Mouse (Mus musculus): ENCODE data around the gene Ptprd. TPM values are rescaled to one million over a fixed set of nuclear protein-coding genes. Genes with fewer than 3 reads are reported as not detected.

The Ptprd gene
- polyA plus RNA-seq, 1 experiment from 2014 or later: 37.2 TPM

DNA sequence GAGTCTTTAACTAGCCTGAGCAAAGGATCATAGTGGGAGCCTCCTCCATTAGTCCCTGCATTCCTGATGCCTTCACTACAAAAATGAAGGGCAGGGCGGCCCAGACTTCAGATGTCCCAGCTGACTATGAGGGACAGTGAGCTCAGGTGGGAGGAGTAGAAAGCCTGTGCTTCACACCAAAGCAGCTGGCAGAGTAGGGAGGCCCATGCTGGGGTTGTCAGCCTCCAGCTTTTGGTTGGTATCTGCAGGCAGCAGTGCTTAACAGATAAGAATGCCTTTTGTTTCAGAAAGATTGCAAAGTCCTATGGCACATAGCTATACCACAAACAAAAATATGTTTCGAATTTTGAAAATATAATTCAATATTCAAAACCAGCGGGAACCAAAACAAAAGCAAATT is 2237.0 kb downstream of the Ptprd start:
- 0 out of 2 replicates have a peak overlapping the region, but pooled peaks have one; percentile 40 for H3K27ac ChIP-seq
- WGBS: 62% methylated on average over 3 of the region's 3 CpGs
- H3K4me2 ChIP-seq: no peak overlapping the region

DNA sequence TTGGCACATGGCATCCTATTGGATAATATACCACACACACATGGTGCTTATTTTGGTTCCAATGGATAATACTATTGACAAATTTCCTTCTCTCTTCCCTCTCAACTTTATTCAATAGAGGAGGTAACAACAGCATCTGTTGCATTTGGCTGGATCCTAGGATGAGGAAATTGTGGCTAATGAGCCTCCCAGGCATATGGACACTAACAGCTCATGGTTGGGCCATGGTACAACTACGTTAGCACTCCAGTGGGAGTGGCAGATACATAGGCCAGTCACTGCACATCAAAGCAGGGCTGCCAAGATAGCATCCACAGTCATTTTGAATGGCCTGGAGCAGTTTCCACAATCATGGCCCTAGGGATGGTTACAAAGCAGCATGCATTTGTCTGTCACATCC is 2238.4 kb downstream of the Ptprd start:
- H3K9ac ChIP-seq: no peak overlapping the region
- H3K9me3 ChIP-seq: no peaks in the 10 kb centered on the region
- H3K36me3 ChIP-seq: peaks cover 16% of the 10 kb centered on the region
- H3K27ac ChIP-seq: no peak overlapping the region
- no peak for ATAC-seq (ENCODE audit: insufficient number of reproducible peaks, insufficient read depth, low FRiP score, low TSS enrichment, low read depth)
- no peak overlapping the region for H3K4me2 ChIP-seq
- peaks cover 7% of the 10 kb centered on the region for H3K4me1 ChIP-seq
- 75% methylated on average over 1 of the region's 1 CpGs for WGBS
- H3K27me3 ChIP-seq: no peaks in the 10 kb centered on the region
- no peak overlapping the region for H3K4me3 ChIP-seq

More for the DNA sequence above, 2237.0 kb downstream of the Ptprd start:
- no peak overlapping the region for H3K9ac ChIP-seq
- H3K4me1 ChIP-seq: peaks cover 7% of the 10 kb centered on the region
- no peaks in the 10 kb centered on the region for H3K9me3 ChIP-seq
- no peak for ATAC-seq (ENCODE audit: insufficient number of reproducible peaks, insufficient read depth, low FRiP score, low TSS enrichment, low read depth)
- H3K27me3 ChIP-seq: no peaks in the 10 kb centered on the region
- H3K36me3 ChIP-seq: peaks cover 16% of the 10 kb centered on the region
- no peak overlapping the region for H3K4me3 ChIP-seq

DNA sequence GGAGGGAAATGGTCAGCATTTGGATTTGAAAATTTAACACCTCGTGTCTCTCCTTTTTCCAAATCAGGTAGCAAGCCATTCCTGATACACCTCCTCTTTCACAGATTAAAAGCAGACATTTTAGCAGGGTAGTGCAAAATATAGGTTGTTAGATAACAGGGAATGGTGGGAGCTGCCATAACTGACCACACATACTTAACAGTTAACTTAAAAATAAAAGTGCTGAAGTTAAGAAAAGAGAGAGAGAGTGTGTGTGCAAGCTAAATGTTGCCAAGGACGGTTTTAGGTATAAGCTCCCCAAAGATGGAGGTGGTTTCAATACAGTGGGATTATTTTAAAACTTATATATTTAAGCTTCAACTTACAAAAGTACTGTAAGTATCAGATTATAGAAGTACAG is 2241.8 kb downstream of the Ptprd start:
- Histone ChIP-seq H3K27me3 (no peaks in the 10 kb centered on the region), H3K4me2 (no peak overlapping the region), H3K4me1 (peaks cover 7% of the 10 kb centered on the region), H3K4me3 (no peak overlapping the region), H3K9me3 (no peaks in the 10 kb centered on the region), H3K9ac (no peak overlapping the region), H3K36me3 (peaks cover 16% of the 10 kb centered on the region), H3K27ac (no peak overlapping the region)
- no peak for ATAC-seq (ENCODE audit: insufficient number of reproducible peaks, insufficient read depth, low FRiP score, low TSS enrichment, low read depth)
- WGBS: 80% methylated on average over 2 of the region's 2 CpGs

DNA sequence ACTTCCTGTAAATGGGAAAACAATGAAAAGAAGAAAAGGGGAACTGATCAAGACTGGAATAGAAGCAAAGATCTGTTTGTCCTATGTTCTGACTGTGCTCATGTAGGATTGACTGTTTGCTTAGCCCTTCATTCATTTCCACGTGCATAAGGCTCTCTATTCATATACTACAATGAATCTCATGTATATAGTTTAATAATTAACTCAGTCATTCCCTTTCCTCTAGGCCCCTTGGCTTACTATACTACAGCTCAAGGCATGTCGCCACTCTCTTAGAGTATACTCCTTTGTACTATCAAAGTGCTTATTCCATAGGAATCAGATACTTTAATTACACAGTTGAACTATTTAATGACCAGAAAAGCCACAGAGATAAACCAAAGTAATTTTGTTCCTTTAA is 2243.1 kb downstream of the Ptprd start:
- H3K36me3 ChIP-seq: peaks cover 7% of the 10 kb centered on the region
- H3K27me3 ChIP-seq: no peaks in the 10 kb centered on the region
- no peaks in the 10 kb centered on the region for H3K9me3 ChIP-seq
- H3K4me2 ChIP-seq: no peak overlapping the region
- no peak overlapping the region for H3K9ac ChIP-seq
- WGBS: 72% methylated on average over 2 of the region's 2 CpGs
- H3K4me3 ChIP-seq: no peak overlapping the region
- H3K27ac ChIP-seq: no peak overlapping the region
- H3K4me1 ChIP-seq: no peaks in the 10 kb centered on the region
- no peak for ATAC-seq (ENCODE audit: insufficient number of reproducible peaks, insufficient read depth, low FRiP score, low TSS enrichment, low read depth)

DNA sequence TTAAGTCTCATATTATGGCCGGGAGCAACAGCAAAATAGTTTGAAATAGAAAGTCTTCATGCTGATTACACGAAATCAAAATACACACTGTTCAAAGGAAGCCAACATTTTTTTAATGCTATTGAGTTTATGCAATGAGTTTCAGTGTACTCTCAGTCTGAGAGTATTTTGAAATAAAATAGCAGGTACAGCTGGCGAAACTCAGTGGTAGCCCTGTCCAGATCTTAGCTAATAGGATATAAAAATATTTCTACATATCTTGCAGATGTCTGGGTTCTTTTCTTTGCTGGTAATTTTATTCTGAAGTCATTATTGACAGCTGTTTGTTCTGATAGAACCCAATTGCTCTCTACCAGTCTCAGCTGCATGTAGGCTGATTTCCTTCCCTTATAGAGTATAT is 2246.0 kb downstream of the Ptprd start:
- WGBS: 64% methylated on average over 3 of the region's 3 CpGs
- no peak for ATAC-seq (ENCODE audit: insufficient number of reproducible peaks, insufficient read depth, low FRiP score, low TSS enrichment, low read depth)

DNA sequence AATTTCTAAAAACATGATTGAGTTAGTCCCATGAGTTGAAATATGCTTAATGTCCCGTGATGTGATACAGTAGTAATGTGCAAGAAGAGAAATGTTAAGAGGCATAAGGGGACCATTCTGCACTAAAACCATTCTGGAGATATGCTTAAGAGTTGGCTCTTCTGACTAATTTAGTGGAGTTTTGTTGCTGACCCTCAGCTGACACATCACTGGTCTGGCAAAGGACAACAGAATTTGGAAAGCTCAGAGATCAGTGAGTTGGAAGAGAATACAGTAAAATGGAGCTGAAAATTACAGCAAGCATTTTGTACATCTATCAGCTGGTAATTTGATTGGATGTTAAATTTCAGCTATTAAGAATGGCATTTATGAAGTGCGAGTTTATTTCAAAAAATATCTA is 2248.8 kb downstream of the Ptprd start:
- Histone ChIP-seq H3K9me3 (no peaks in the 10 kb centered on the region), H3K36me3 (no peaks in the 10 kb centered on the region), H3K4me1 (no peaks in the 10 kb centered on the region), H3K4me3 (no peak overlapping the region), H3K9ac (no peak overlapping the region), H3K27me3 (no peaks in the 10 kb centered on the region), H3K27ac (no peak overlapping the region), H3K4me2 (no peak overlapping the region)
- no peak for ATAC-seq (ENCODE audit: insufficient number of reproducible peaks, insufficient read depth, low FRiP score, low TSS enrichment, low read depth)
- WGBS: 87% methylated on average over 2 of the region's 2 CpGs

More for the DNA sequence above, 2246.0 kb downstream of the Ptprd start:
- Histone ChIP-seq H3K36me3 (no peaks in the 10 kb centered on the region), H3K4me1 (no peaks in the 10 kb centered on the region), H3K4me2 (no peak overlapping the region), H3K4me3 (no peak overlapping the region), H3K27me3 (no peaks in the 10 kb centered on the region), H3K27ac (no peak overlapping the region), H3K9me3 (no peaks in the 10 kb centered on the region), H3K9ac (no peak overlapping the region)

DNA sequence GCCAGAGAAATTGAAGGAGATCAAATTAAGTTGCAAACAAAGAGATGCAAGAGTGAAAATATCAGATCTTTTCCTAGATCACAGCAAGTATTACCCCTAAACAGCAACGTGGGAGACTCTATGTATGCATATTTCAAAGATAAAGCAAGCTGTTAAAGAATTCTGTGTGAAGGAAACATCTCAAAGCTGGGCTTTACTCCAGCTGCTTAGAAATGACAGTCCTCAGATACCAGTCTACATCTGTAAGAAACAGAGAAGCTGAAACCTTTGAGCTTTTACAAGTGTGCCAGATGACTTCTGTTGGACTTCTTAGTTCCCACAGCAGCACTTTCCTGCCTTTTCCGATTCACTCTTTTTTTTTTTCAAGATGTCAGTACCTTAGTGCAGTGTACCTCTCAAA is 2249.9 kb downstream of the Ptprd start:
- Histone ChIP-seq H3K4me1 (no peaks in the 10 kb centered on the region), H3K27ac (no peak overlapping the region), H3K4me2 (no peak overlapping the region), H3K27me3 (no peaks in the 10 kb centered on the region), H3K36me3 (no peaks in the 10 kb centered on the region), H3K4me3 (no peak overlapping the region), H3K9ac (no peak overlapping the region), H3K9me3 (no peaks in the 10 kb centered on the region)
- no peak for ATAC-seq (ENCODE audit: insufficient number of reproducible peaks, insufficient read depth, low FRiP score, low TSS enrichment, low read depth)
- 60% methylated on average over 2 of the region's 2 CpGs for WGBS

DNA sequence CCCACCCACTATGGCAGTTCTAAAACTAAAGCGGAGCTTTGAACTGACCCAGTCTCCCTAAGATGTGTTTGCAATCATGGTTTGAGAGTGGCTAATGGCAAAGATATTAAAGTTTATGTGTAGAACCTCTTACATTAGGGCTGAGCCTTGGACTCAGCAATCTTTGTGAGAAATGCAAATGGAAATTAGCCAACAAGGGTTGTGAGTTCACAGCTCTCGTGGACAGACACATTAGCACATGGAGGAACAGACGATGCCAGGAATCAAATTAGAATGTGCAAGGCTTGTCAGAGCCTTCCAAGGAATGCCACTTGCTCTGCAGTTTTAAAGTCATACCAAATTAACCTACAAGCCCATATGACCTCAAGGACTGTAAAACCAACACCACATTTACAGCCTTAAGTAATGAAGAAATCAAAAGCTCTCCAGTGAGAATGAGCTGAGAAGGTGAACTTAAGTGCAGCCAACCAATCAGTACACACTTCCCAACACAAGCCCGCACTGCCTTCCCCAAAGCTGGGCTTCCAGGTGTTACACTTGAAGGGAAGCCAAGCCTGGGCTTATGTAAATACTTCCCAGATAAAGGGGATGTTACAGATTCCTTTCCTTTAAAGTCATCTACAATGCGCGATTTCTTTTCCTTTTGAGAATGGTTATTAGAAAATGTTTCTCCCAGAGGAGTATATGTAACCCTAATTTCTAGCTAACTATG is 2258.3 kb downstream of the Ptprd start:
- ATAC-seq (ENCODE audit: insufficient number of reproducible peaks, insufficient read depth, low FRiP score, low TSS enrichment, low read depth): no peak
- Histone ChIP-seq H3K4me3 (no peak overlapping the region), H3K4me1 (no peaks in the 10 kb centered on the region), H3K27ac (no peak overlapping the region), H3K4me2 (no peak overlapping the region), H3K9me3 (no peaks in the 10 kb centered on the region), H3K36me3 (peaks cover 21% of the 10 kb centered on the region), H3K27me3 (no peaks in the 10 kb centered on the region), H3K9ac (no peak overlapping the region)
- 82% methylated on average over 6 of the region's 6 CpGs for WGBS

DNA sequence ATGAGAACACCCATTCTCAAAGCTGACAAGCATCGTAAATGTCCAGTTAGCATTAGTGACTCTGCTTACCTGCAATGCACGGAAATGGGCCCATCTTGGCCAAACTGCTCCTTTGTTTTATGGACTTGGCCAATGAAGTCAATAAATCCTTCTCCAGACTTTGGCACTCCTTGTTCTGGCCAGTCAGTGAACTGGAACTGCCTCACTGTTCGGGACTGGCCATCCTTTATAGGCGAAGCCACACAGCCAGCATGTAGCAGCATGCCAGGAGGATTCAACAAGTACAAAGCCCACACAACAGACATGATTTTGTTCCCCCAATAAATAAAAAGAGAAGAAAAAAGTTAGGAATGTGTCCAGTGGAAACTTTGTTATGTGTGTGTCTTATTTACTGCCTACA is 2261.2 kb downstream of the Ptprd start:
- 85% methylated on average over 4 of the region's 4 CpGs for WGBS
- Histone ChIP-seq H3K27ac (no peak overlapping the region), H3K9ac (no peak overlapping the region), H3K9me3 (no peaks in the 10 kb centered on the region), H3K4me2 (no peak overlapping the region), H3K4me1 (no peaks in the 10 kb centered on the region), H3K27me3 (no peaks in the 10 kb centered on the region), H3K4me3 (no peak overlapping the region), H3K36me3 (peaks cover 24% of the 10 kb centered on the region)
- ATAC-seq (ENCODE audit: insufficient number of reproducible peaks, insufficient read depth, low FRiP score, low TSS enrichment, low read depth): no peak

DNA sequence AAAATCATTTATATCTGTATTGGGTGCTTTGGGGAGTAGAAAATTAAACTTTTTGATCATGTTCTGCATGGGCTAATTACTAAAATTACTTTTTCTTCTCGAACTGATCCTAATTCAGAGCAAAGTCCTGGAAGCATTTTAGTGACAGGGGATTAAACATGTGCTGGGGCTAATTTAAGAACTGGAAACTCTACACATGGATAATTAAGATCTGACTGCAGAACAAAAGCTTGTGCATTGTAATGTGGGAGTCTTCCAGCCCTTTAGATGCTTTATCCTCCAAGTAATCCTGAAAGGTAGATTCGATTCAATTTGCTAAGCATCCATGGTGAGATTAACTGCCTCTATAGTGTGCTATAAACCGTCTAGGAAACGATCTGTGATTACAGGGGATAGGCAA is 2316.9 kb downstream of the Ptprd start:
- Histone ChIP-seq H3K9ac (no peak overlapping the region), H3K27ac (no peak overlapping the region), H3K27me3 (no peaks in the 10 kb centered on the region), H3K4me2 (no peak overlapping the region), H3K9me3 (no peaks in the 10 kb centered on the region), H3K4me3 (no peak overlapping the region), H3K4me1 (no peaks in the 10 kb centered on the region), H3K36me3 (no peaks in the 10 kb centered on the region)
- no peak for ATAC-seq (ENCODE audit: insufficient number of reproducible peaks, insufficient read depth, low FRiP score, low TSS enrichment, low read depth)
- WGBS: 41% methylated on average over 4 of the region's 4 CpGs

Data from embryonic facial prominence, embryonic 13.5 days (tissue).